Mouse (Mus musculus): Measurements from ENCODE around the gene Vps25.

DNA sequence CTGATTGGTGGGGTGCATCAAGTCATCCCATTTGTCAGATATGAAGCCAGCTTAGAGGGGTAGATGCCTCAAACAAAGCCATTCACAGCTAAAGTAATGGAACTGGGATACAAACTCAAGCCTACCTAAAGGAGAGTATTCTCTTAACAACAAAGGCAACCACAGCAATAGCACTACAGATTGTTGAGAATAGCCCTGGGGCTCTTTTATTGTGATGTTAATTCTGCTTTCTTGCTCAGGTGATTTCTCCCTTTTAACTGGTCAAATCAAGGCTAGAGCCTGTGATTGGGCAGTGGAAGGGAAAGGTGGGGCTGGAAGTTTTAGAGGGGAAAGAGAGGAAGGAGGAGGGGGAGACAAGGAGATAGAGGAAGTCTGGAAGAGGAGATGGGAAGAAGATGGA is 19.4 kb upstream of the Vps25 start:
- TF ChIP-seq CTCF (IDR thresholded peaks at IDR 0.05; ENCODE audit: low read depth, low read length) (no peak), GATA1 (IDR thresholded peaks at IDR 0.05; ENCODE audit: borderline replicate concordance, low read length) (no peak), POLR2AphosphoS5 (IDR thresholded peaks at IDR 0.05; ENCODE audit: insufficient replicate concordance, low read depth, low read length) (no peak), TAL1 (conservative IDR thresholded peaks at IDR 0.05; ENCODE audit: low read depth, low read length) (no peak)
